Mouse (Mus musculus): ENCODE results near the gene Stpg2. TPM values are rescaled to one million over a fixed set of nuclear protein-coding genes. Genes with fewer than 3 reads are reported as not detected.
"Not testable (repeated sequence)": the region's sequence is repeated elsewhere in the genome, so short reads cannot be mapped to it uniquely, and the experiment has no call there.

Stpg2 gene
- total RNA-seq, 2 experiments from 2014 or later, result not detected

DNA sequence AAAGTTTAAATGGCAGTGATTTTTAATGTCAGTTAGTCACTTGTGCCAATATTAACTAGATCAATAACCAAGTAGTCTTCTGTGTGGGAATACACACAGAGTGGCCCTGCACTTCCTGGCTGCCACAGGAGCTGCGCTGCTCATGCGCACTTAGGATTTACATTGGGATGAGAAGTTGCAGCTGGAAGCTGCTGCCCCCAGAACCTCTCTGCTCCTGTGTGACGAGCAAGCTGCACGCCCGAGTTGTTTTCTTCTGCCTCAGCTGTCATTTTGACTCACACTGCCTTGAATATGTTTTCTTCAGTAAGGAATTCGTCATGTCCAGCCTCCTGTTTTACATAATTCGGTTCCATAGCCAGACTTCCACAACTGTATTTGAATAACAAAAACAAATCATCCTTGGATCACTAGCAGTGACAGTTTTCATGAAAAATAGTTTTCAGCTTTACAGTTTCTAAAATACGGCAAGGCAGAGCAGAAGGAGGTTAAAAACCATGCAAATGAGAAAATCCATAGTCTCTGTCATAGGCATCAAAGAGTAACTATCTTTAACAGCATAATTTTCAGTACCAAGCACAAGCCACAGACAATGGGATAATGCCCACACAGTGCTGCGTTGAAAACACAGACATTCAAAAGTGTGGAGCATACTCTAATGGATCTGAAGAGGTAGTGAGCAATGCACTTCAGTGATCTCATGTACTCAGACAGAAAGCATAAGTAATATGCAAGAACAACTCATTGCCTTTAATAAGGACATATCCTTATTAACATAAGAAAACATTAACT, 191.8 kb downstream of the Stpg2 start:
- intact Hi-C loops (cut with DNase I; ENCODE audit: low total_unique reads), result no loop called here

DNA sequence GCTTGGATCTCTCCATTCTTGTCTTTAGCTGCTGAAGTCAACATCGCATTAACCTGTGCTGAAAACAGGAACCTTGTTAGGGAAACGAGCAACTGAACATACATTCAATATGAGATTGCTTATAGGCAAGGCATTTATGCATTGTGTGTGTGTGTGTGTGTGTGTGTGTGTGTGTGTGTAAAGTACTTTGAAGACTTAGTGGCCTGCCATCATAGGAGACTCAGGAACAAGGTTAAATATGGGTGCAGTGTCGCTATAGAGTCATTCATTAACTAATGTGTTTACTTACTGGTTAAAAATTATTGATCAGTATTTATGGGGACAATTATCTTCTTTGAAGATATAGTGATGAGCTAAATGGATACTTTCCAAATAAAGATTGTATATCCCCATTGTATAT, 199.2 kb downstream of the Stpg2 start:
- no peak for DNase-seq
- intact Hi-C loops (cut with DNase I; ENCODE audit: low total_unique reads), result no loop called here

More for the DNA sequence above, 191.8 kb downstream of the Stpg2 start:
- DNase-seq, result no peak

DNA sequence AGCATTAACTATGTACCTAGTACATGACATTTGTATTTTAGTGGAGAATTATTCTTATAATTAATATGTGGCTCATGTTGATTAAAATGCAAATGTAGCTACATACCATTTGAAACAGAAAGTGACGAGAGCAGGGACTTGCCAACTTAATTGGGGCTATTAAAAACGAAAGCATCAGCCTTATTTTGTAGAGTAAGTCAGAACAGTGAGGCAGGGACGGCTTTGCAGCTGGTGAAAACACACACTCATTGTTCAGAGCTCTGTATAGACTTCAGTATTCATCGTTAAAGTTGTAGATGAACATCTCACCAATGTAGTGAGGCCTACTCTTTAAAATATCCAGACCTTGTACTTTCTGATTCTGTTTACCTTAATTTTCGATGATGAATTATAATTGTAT, 213.6 kb downstream of the Stpg2 start:
- intact Hi-C loops (cut with DNase I; ENCODE audit: low total_unique reads), result no loop called here
- no peak for DNase-seq

DNA sequence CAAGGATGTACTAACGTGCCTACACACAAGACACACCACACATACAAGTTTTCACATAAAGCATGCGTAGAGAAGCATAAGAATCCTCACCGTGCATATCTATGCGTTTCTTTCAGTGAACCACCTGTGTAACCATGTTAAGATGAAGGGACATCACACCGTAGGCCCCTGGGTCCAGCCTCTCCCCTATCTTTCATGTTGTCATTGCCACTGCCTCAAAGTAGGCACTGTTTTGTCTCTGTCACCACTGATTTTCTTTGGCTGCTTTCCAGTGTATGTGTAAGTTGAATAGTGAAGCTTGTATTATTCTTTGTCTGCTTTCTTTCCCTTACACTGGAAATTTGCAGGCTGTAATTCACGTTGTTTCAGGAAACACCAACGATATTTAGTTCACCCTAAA, 236.7 kb downstream of the Stpg2 start:
- no peak for DNase-seq
- intact Hi-C loops (cut with DNase I; ENCODE audit: low total_unique reads), result no loop called here

DNA sequence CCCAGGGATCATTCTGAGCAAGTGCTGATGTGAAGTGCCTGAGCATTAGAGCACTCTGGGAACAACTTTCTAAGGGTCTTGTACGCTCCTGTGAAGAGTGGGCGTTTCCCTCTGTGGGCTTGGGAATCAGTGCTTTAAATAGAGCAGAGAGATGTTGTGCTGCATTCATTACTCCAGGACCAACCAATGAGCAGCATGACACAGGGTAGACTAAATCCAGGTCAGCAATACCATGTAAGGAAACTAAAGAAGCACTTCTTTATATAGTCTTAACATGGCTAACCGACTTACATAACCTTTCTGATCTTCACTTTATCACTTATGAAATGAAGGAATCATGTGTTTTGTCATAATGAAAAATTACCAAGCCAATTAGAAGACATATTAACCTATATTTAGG, 290.4 kb downstream of the Stpg2 start:
- intact Hi-C loops (cut with DNase I; ENCODE audit: low total_unique reads), result no loop called here
- DNase-seq, result no peak

DNA sequence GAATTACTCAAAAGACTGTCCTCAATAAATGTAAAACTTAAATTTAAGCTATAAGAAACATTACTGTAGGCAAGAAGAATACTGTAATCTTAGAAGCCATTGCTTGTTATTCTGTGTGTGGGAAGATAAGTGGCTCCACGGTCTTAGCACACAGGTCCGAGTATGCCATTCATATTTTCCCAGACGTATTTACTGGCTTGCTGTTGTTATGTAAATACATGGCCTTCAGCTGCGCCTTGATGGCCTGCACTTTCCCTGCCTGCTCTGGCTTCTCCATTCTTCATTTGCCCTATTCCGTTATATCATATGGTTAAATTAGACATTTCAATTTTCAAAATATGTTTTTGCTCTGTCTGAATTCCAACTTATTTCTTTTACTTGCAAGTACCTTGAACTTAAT, 296.7 kb downstream of the Stpg2 start:
- intact Hi-C loops (cut with DNase I; ENCODE audit: low total_unique reads), result no loop called here

DNA sequence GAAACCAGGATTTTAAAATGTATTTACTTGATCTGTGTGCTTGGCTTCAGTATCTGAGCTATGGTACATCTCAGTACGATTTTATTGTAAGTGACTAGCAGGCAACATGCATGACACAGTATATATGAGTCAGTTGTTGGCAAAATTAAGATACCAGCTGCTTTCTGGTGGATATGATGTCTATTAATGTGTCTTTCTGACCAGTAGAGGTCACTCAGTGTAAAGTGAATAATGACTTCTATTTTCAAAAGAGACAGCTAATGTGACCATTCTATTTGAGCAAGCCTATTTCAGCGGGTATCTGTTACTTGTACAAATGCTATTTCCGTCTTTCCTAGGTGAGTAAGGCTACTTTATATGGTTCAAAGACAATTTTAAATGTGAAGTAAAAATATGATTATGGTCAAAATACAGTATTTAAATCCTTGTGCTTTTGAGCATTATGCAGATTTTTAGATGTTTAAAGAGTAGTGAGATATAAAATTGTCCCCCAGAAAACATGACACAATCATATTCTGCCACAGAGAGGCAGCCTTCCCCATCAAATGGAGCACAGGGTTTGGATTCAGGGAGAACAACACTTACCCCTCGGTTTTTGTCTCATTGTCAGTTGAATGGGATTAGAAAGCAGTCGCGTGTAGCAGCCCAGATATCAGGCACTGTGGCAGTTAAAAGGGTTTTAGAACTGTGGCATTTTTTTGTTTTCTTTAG, 303.9 kb downstream of the Stpg2 start:
- intact Hi-C loops (cut with DNase I; ENCODE audit: low total_unique reads), result no loop called here
- no peak for DNase-seq

More for the DNA sequence above, 296.7 kb downstream of the Stpg2 start:
- no peak for DNase-seq

DNA sequence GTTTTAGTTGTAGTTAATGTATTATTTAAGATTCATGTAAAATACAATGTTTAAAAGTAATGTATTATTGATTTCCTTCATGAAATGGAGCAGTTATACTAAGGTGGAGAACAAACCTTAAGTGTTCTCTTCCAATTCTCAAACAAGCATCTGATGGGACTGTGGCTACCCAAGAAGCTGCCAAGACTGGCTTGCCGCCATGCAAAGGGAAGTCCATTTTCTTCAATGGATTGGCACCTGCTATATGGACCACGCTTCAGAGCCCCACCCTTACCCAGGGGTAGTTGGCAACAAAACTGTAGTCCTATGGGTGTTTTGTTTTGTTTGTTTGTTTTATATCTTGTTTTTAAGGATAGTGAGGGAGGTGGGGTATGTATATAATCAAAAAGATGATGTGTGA, 373.0 kb downstream of the Stpg2 start:
- intact Hi-C loops (cut with DNase I; ENCODE audit: low total_unique reads), result no loop called here
- no peak for DNase-seq

DNA sequence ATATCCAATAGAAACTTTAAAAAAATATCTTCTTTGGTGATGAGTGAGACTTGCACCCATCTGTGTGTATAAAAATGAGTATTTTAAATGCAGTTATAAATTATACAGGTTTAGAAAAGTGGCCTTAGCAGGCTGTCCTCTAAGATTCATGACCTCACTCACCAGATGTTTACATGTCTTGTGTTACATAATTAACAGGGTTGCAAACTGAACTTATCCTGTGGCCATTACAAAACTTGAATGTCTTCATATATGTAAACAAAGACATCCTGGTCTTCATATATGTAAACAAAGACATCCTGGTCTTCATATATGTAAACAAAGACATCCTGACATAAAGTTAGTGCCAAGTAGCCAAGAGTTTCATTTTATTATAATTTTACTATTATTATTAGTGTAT, 375.8 kb downstream of the Stpg2 start:
- no peak for DNase-seq
- intact Hi-C loops (cut with DNase I; ENCODE audit: low total_unique reads), result no loop called here

DNA sequence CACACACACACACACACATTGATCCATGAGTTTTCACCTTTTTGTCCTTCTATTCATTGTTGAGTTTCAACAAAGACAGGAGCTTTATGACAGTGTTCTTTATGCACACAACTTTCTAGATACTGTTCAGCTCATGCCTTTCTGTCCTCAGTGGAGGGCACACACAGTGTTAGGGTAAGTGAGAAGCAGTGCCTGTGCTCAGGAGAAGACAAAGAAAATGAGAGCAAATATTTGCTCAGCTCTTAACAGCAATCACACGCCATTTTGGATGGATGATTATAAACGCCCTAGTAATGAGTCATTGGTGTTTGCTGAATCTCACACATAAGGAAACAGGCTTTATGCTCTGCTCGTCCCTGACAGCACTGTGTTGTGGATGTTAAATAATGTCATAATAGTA, 394.0 kb downstream of the Stpg2 start:
- intact Hi-C loops (cut with DNase I; ENCODE audit: low total_unique reads), result no loop called here
- no peak for DNase-seq

DNA sequence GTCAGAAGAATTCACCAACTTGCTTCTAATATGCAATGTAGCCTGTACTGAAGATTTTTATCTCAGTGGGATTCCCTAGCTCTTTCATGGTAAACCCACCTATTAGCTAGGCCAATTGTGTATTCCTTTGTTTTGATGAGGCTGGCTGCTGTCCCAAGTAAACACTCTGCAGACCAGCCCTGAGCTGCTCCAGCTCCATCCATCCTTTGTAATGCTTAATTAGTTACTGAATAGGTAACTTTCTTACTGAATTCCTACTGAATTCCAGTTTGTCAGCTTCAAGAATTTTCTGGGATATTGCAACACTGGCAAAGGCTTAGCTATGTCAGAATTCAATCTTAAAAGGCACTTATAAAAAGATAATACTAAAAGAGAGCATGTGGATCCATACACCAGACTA, 402.8 kb downstream of the Stpg2 start:
- intact Hi-C loops (cut with DNase I; ENCODE audit: low total_unique reads); DNase-seq: not testable (repeated sequence)

DNA sequence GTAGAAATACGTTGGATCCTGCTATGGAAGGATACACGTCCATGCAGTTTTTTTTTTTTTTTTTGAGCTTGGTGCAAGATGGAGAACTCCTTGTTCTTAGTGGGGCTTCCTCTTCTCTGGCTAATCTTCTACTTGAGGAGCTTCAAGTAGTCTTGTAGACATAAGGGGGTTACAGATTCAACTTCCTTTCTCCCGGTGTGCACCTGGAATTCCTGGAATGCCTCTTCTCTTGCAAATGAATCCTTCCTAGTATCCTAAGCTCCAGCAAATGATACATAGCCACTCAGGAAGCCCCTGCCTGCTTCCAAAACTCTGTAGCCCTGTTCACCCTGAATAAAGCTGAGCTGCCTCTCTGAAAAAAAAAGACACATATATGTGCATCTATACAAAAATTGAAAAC, 409.1 kb downstream of the Stpg2 start:
- no peak for DNase-seq
- intact Hi-C loops (cut with DNase I; ENCODE audit: low total_unique reads), result no loop called here

DNA sequence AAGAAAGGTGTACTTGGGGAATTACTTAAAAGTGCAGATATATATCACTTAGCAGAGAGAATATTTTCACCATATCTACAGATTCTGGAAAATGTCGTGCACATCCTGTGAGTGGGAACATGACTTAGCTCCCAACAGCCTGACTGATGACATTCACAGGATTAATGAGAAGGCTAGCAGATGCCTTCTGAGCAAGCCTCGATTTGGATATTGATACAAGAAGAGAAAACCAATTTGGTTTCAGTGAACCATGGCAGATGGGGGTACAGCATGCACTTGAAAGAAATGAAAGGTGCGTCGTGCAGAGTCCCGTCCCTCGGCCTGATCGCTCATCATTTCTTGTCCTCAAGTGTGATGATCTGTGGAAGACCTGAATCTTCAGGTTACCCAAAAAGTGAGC, 410.3 kb downstream of the Stpg2 start:
- intact Hi-C loops (cut with DNase I; ENCODE audit: low total_unique reads), result no loop called here
- DNase-seq, result no peak

DNA sequence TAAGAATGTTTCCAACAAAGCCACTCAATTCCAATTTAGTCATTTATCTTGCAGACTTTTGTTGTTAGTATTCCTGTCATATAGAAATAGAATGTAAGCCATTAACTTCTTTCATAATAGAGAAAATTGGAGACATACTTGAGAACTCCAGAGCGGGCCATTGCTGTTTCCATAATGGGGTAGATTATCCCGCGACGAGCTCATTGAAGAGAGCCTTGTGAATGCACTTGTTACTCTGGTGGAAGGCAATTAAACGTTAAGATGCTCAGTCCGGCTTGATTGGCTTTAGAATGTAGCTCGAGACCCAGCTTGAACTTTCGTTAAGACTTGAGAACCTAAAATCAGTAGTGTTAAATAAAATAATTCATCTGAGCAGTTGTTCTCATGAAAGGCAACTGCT, 432.4 kb downstream of the Stpg2 start:
- intact Hi-C loops (cut with DNase I; ENCODE audit: low total_unique reads), result no loop called here
- DNase-seq, result no peak

DNA sequence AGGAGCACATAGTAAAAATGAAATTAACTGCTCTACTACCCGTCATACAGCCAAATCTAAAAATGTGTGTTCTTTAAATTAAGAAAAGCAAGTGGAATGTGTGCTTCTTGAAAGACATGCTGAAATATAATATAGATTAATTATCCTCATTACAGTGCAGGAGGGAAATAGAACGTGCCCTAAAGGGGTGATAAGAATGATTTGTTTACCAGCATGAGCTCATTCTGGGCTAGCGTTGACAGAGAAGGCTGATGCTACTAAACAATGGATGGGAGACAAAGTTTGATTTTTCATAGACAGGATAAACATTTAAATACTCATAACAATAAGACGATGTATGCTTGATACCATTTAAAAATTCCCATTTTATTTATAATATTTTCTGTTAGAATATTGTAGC, 446.0 kb downstream of the Stpg2 start:
- intact Hi-C loops (cut with DNase I; ENCODE audit: low total_unique reads), result no loop called here

DNA sequence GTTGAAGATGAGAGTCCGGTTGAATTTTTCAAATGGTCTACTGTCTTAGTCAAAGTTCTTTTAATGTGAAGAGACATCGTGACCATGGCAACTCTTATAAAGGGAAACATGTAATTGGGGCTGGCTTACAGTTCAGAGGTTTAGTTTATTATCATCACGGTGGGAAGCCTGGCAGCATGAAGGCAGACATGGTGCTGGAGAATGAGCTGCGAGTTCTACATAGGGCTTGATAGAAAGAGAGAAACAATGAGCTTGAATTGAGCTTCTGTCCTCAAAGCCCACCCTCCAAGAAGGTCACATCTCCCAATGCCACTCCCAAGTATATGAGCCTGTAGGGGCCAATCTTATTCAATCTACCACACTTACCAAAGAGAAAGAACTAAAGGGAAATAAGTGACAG, 453.9 kb downstream of the Stpg2 start:
- no peak for DNase-seq
- intact Hi-C loops (cut with DNase I; ENCODE audit: low total_unique reads), result no loop called here

More for the DNA sequence above, 446.0 kb downstream of the Stpg2 start:
- no peak for DNase-seq

DNA sequence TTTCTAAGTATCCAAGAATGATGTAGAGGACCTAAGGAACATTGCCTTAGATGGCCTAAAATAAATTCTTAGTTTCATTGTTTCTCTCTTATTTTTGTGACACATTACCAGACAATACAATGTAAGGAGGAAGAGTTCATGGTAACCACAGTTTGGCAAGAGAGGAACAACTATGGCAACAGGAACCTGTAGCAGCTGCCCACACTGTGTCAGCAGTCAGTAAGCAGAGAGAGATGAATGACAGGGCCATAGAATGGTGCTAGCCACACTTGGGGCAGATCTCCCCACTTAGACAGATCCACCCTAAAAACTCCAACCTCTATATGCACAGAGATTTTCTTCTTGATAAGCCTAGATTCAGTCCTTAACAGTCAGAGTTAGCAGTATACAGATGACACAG, 456.7 kb downstream of the Stpg2 start:
- intact Hi-C loops (cut with DNase I; ENCODE audit: low total_unique reads), result no loop called here
- no peak for DNase-seq

DNA sequence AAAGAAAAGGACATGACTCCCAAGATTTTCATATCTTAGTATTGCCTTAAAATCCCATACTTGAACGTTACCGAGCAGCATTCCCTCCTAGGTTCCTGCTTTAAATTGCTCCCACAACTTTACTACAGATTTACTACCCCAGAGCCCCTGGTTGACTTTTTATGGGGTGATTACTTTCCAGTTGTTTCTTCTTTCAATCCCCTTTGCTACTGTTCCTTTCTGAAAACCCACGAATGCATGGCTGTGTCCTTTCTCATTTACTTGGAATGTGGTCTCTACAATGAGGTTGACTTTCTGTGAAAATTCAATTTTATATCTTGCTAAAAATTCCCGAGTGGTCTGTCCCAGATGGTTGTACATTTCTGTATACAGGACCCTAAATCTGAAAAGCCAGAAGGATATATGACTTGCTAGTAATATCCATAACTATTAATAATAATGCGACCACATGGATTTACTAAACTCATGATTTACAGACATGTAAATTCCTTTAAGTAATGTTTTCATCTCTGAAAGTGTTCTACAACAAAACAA, 458.3 kb downstream of the Stpg2 start:
- DNase-seq, result no peak
- intact Hi-C loops (cut with DNase I; ENCODE audit: low total_unique reads), result no loop called here

DNA sequence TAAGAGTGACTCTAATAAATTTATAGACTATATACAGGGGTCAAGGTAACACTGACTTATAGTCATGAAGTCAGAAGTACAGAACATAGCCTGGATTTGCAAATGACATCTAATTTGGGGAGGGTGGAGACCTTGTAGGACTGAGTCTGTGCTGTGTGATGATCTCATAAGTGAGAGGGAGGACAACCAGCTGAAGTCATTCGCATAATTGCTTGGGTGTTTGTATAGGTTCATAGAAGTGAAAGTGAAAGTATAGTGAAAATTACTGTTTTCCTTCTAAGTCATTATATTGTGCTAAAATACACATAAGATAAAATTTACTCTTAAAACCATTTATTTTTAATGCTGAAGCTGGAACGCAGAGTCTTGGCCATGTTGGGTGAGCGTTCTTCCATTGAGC, 459.6 kb downstream of the Stpg2 start:
- intact Hi-C loops (cut with DNase I; ENCODE audit: low total_unique reads), result no loop called here
- DNase-seq, result no peak

DNA sequence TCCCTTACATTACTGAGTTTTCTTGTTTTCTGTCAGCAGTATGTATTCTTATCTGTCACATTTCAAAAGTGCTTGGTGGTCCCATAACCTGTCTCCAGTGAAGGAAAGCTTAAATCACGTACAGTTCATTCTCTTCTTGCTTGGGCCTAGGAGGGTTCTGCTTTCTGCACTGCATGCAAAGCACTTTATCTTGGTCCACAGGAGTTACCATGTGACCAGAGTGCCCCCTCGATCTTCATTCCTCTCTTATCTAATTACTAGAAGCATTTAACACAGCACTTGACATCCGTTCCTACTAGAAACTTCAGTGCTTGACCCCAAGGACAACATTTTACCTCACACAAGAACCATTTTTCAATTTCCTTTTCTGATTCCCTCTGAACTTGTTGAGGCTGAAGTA, 470.7 kb downstream of the Stpg2 start:
- DNase-seq, result no peak
- intact Hi-C loops (cut with DNase I; ENCODE audit: low total_unique reads), result no loop called here

DNA sequence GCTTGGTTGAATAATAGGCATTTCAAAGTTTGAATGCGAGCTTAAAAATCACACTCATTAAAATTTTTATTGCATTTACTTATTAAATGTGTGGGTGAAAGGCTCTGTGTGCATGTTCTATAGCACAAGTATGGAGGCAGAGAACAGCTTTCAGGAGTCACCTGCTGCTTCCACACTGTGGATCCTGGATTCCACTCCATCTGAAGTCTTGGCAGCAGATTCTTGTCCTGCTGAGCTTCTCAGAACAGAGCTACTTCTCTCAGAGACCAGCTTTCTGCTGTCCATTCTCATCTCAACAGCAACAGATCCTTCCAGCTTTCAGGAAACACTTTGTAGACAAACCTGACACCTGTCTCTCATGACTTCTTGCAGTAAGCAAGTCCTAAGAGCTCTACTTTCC, 471.2 kb downstream of the Stpg2 start:
- intact Hi-C loops (cut with DNase I; ENCODE audit: low total_unique reads), result no loop called here
- no peak for DNase-seq
